In the genomic region with DNA sequence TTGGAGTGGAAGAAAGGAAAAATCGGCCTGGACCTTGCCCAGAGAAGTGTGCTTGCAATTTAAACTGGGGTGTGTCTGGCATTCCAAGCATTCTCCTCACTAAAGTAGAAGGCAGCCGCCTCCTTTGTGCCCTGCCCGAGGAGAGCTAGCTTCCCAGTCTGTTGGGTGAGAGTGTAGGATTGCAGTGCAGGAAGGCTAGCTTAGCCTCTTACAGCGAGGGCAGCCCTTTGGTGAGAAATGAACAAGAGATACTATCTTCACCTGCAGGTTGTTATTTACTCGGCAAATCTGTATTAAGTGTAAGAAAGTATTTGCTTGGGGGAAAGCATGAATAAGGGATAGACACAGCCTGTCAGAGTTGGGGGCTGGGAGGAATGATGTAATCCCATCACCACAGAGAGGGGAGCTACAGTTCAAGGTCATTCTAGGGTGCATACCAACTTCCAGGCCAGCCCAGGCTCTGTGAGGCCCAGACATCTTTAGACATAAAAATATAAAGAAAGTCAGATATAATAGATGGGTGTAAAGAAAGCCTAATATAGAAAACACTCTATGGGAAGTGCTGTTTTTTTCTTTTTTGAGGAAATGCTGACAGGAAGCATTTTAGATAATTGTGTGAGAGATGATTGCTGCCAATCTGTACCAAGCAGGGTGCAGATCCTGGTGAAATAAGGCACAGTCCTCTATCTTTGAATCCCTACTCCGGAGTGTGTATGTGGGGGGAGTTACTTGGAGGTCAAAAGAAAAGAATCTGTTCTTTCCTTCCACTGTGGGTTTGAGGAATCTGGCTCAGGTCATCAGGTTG, we compare ENCODE assay signal across 8 mouse cellular contexts. TPM values are rescaled to one million over a fixed set of nuclear protein-coding genes. Genes with fewer than 3 reads are reported as not detected.
A peak's percentile ranks its signal among the peaks of the same experiment; 100 is the strongest.
DNase-seq lines count a peak whose midpoint lies in the region; ATAC-seq and TF ChIP-seq lines count a peak whose summit lies in the region.

No protein-coding gene starts in this region.

- WGBS in heart, embryonic 15.5 days = 21% methylated on average over 6 of the region's 6 CpGs
- 22% methylated on average over 6 of the region's 6 CpGs for WGBS in stomach, embryonic 15.5 days

- peak; percentile 17 to 59 for DNase-seq in adrenal gland, adult (ENCODE audit: inconsistent age in 2 of 2, low spot score in 1 of 2)
- no peak for DNase-seq in adrenal gland, postnatal 25 days
- DNase-seq in MEL (ENCODE audit: low read depth, low spot score) (peak; percentile 49), liver (peak; percentile 9)
- no peak for DNase-seq in c-Kit-positive CD71-positive TER-119-positive erythroid progenitor cells, embryonic 14.5 days (ENCODE audit: low spot score)
- DNase-seq in left cerebral cortex, postnatal 14 days (ENCODE audit: low spot score in 2 of 2) = no peak

- no peak for ATAC-seq in heart, embryonic 15.5 days (replicated peaks; ENCODE audit: insufficient number of reproducible peaks, insufficient read depth, low FRiP score, low read depth)
- peak; percentile 12; the same call in 1 of the 2 replicates for ATAC-seq in stomach, embryonic 15.5 days (ENCODE audit: insufficient read depth, low FRiP score, low read depth)

- TF ChIP-seq POLR2A in MEL (IDR thresholded peaks at IDR 0.05; ENCODE audit: control insufficient read depth in 1 of 2, insufficient read depth in 1 of 2, low read depth in 1 of 2, low read length in 2 of 2, poor library complexity in 1 of 2) = no peak

- H3K27me3 ChIP-seq in MEL (ENCODE audit: control insufficient read depth in 1 of 2, insufficient read depth in 2 of 2, low read length in 2 of 2) = no peaks in the 10 kb centered on the region
- H3K27me3 ChIP-seq in heart, embryonic 15.5 days = no peaks in the 10 kb centered on the region
- no peaks in the 10 kb centered on the region for H3K27me3 ChIP-seq in stomach, embryonic 15.5 days (replicated peaks)

- H3K27ac ChIP-seq in MEL (ENCODE audit: control insufficient read depth, low read depth, low read length) = no peak overlapping the region; the same call in 1 of the 2 replicates
- H3K27ac ChIP-seq in heart, embryonic 15.5 days = peak overlapping the region; percentile 83
- H3K27ac ChIP-seq in stomach, embryonic 15.5 days = peak overlapping the region; percentile 80

- no peak overlapping the region for H3K4me3 ChIP-seq in MEL (ENCODE audit: control insufficient read depth in 1 of 2, insufficient read depth in 1 of 2, low read depth in 2 of 2, low read length in 2 of 2)
- H3K4me3 ChIP-seq in heart, embryonic 15.5 days = no peak overlapping the region
- H3K4me3 ChIP-seq in stomach, embryonic 15.5 days (replicated peaks) = no peak overlapping the region

- no peak for TF ChIP-seq RAD21 in MEL (IDR thresholded peaks at IDR 0.05; ENCODE audit: low read depth, low read length)

- H3K36me3 ChIP-seq in MEL (ENCODE audit: control insufficient read depth in 1 of 2, insufficient read depth in 2 of 2, low read length in 2 of 2) = peaks cover 0 to 27% of the 10 kb centered on the region in 2 experiments; a peak in 3 of 4 replicates
- 0 out of 2 replicates have a peak, but pooled peaks cover under 1% of the 10 kb centered on the region for H3K36me3 ChIP-seq in heart, embryonic 15.5 days
- no peaks in the 10 kb centered on the region for H3K36me3 ChIP-seq in stomach, embryonic 15.5 days

- peak overlapping the region; percentile 5; the same call in 1 of the 2 replicates for H3K4me2 ChIP-seq in heart, embryonic 15.5 days
- H3K4me2 ChIP-seq in stomach, embryonic 15.5 days = no peak overlapping the region

- H3K9ac ChIP-seq in MEL (ENCODE audit: control insufficient read depth, low read depth, low read length, poor library complexity, severe bottlenecking) = peak overlapping the region; percentile 25
- no peak overlapping the region for H3K9ac ChIP-seq in heart, embryonic 15.5 days
- H3K9ac ChIP-seq in stomach, embryonic 15.5 days = no peak overlapping the region

- peak; percentile 83 for TF ChIP-seq EP300 in MEL (IDR thresholded peaks at IDR 0.05; ENCODE audit: low read depth in 1 of 2, low read length in 2 of 2)

- TF ChIP-seq CTCF in MEL (IDR thresholded peaks at IDR 0.05 in 2 of 3, conservative IDR thresholded peaks at IDR 0.05 in 1 of 3; ENCODE audit: control insufficient read depth in 1 of 3, insufficient read depth in 1 of 3, low read depth in 2 of 3, low read length in 3 of 3, poor library complexity in 1 of 3, severe bottlenecking in 1 of 3) = no peak

- peaks cover 23% of the 10 kb centered on the region for H3K79me2 ChIP-seq in MEL (ENCODE audit: control insufficient read depth, insufficient read depth, low read length, poor library complexity)

- intact Hi-C loops in left cerebral cortex, postnatal 14 days (cut with DNase I) = no loop called here

- peaks cover 9 to 21% of the 10 kb centered on the region in 2 experiments for H3K4me1 ChIP-seq in MEL (ENCODE audit: control insufficient read depth in 1 of 2, insufficient read depth in 2 of 2, low read length in 2 of 2)
- peaks cover 27% of the 10 kb centered on the region for H3K4me1 ChIP-seq in heart, embryonic 15.5 days (replicated peaks)
- 0 out of 2 replicates have a peak, but pooled peaks cover 4% of the 10 kb centered on the region for H3K4me1 ChIP-seq in stomach, embryonic 15.5 days

- H3K9me3 ChIP-seq in MEL (replicated peaks; ENCODE audit: insufficient read depth, low read length) = no peaks in the 10 kb centered on the region
- no peaks in the 10 kb centered on the region for H3K9me3 ChIP-seq in heart, embryonic 15.5 days (replicated peaks)
- H3K9me3 ChIP-seq in stomach, embryonic 15.5 days = no peaks in the 10 kb centered on the region

TF ChIP-seq in MEL, 35 proteins besides CTCF, POLR2A, EP300 and RAD21 (continues in another document):
- TF ChIP-seq MAFK (IDR thresholded peaks at IDR 0.05; ENCODE audit: borderline replicate concordance, low read depth, low read length) = peak; percentile 55; the same call in 1 of the 2 replicates
- no peak for TF ChIP-seq CHD2 (IDR thresholded peaks at IDR 0.05; ENCODE audit: low read length)
- no peak for TF ChIP-seq JUND (IDR thresholded peaks at IDR 0.05; ENCODE audit: low read depth, low read length)
- TF ChIP-seq ELF1 (IDR thresholded peaks at IDR 0.05; ENCODE audit: low read depth, low read length) = no peak
- TF ChIP-seq MAZ (IDR thresholded peaks at IDR 0.05; ENCODE audit: low read depth, low read length) = no peak
- TF ChIP-seq USF2 (IDR thresholded peaks at IDR 0.05; ENCODE audit: borderline replicate concordance in 1 of 2, insufficient read depth in 1 of 2, low read depth in 1 of 2, low read length in 2 of 2) = no peak
- TF ChIP-seq ZNF384 (IDR thresholded peaks at IDR 0.05; ENCODE audit: low read depth, low read length) = peak; percentile 87
- TF ChIP-seq BHLHE40 (IDR thresholded peaks at IDR 0.05; ENCODE audit: borderline replicate concordance, low read depth, low read length) = no peak
- peak; percentile 57 for TF ChIP-seq ETS1 (IDR thresholded peaks at IDR 0.05; ENCODE audit: low read depth, low read length)
- no peak for TF ChIP-seq GABPA (IDR thresholded peaks at IDR 0.05; ENCODE audit: low read depth, low read length)
- no peak for TF ChIP-seq MAX (IDR thresholded peaks at IDR 0.05; ENCODE audit: low read length)
- TF ChIP-seq MYC (IDR thresholded peaks at IDR 0.05; ENCODE audit: low read depth, low read length) = no peak
- no peak for TF ChIP-seq KAT2A (conservative IDR thresholded peaks at IDR 0.05; ENCODE audit: low read depth, low read length)
- TF ChIP-seq E2F4 (IDR thresholded peaks at IDR 0.05; ENCODE audit: borderline replicate concordance, low read depth, low read length) = no peak
- no peak for TF ChIP-seq TBP (IDR thresholded peaks at IDR 0.05; ENCODE audit: low read depth, low read length)
- peak; percentile 60; the same call in 1 of the 2 replicates for TF ChIP-seq TCF12 (IDR thresholded peaks at IDR 0.05; ENCODE audit: low read depth, low read length)
- TF ChIP-seq GATA1 (IDR thresholded peaks at IDR 0.05; ENCODE audit: low read depth, low read length) = peak; percentile 85
- no peak for TF ChIP-seq NRF1 (IDR thresholded peaks at IDR 0.05; ENCODE audit: insufficient read depth, low read depth, low read length, poor library complexity, severe bottlenecking)
- no peak for TF ChIP-seq SMC3 (IDR thresholded peaks at IDR 0.05; ENCODE audit: low read depth, low read length)
- peak; percentile 85 for TF ChIP-seq RCOR1 (IDR thresholded peaks at IDR 0.05; ENCODE audit: low read depth, low read length)
- TF ChIP-seq HCFC1 (IDR thresholded peaks at IDR 0.05; ENCODE audit: low read depth, low read length) = no peak
- TF ChIP-seq CHD1 (IDR thresholded peaks at IDR 0.05; ENCODE audit: low read depth, low read length) = no peak
- TF ChIP-seq POLR2AphosphoS2 (IDR thresholded peaks at IDR 0.05; ENCODE audit: low read length) = no peak
- no peak for TF ChIP-seq USF1 (IDR thresholded peaks at IDR 0.05; ENCODE audit: low read depth, low read length)
- TF ChIP-seq TAL1 (IDR thresholded peaks at IDR 0.05; ENCODE audit: low read length) = peak; percentile 39
- no peak for TF ChIP-seq MYB (IDR thresholded peaks at IDR 0.05; ENCODE audit: low read depth, low read length)
- no peak for TF ChIP-seq POLR2AphosphoS5 (IDR thresholded peaks at IDR 0.05; ENCODE audit: borderline replicate concordance, low read depth, low read length)
- TF ChIP-seq ZKSCAN1 (IDR thresholded peaks at IDR 0.05; ENCODE audit: low read depth, low read length) = no peak
- TF ChIP-seq ZC3H11A (IDR thresholded peaks at IDR 0.05; ENCODE audit: low read depth, low read length) = no peak

RNA-seq across cellular contexts. Expression of a gene that starts 1.6 kb away (rescaled TPM):
- 8.7 and 16.0 TPM in 2 replicates for total RNA-seq in adrenal gland, postnatal 25 days (2021)
- total RNA-seq in MEL (2012; rRNA removed) = 22.6 and 29.9 TPM in 2 replicates
- 10 to 100 TPM; 31.5 to 48.5 TPM for polyA plus RNA-seq in MEL (2012; ENCODE audit: insufficient read depth in 1 of 2, insufficient read length in 2 of 2, low read depth in 1 of 2, low replicate concordance in 2 of 2, missing spikeins in 1 of 2)
- polyA plus RNA-seq in heart, embryonic 15.5 days (2015; fragmentation: Nextera tagmentation; extraction: Ambion mirVana) = 38.0 and 40.5 TPM in 2 replicates
- 43.5 and 46.2 TPM in 2 replicates for polyA plus RNA-seq in stomach, embryonic 15.5 days (2015; fragmentation: Nextera tagmentation; extraction: Ambion mirVana)
- 1 to 10 TPM; 1.1 to 1.4 TPM for total RNA-seq in left cerebral cortex, postnatal 14 days (2021)

RNA-seq across cellular contexts. Expression of a gene that starts 27.5 kb away (rescaled TPM):
- 151 and 228 TPM in 2 replicates for total RNA-seq in adrenal gland, postnatal 25 days (2021)
- 8.2 and 9.7 TPM in 2 replicates for total RNA-seq in MEL (2012; rRNA removed)
- polyA plus RNA-seq in MEL (2012; ENCODE audit: insufficient read depth in 1 of 2, insufficient read length in 2 of 2, low read depth in 1 of 2, low replicate concordance in 2 of 2, missing spikeins in 1 of 2) = 1 to 10 TPM in 1 of 2 experiments, not detected in 1; 9.3 TPM
- 18.4 and 23.3 TPM in 2 replicates for polyA plus RNA-seq in heart, embryonic 15.5 days (2015; fragmentation: Nextera tagmentation; extraction: Ambion mirVana)
- polyA plus RNA-seq in stomach, embryonic 15.5 days (2015; fragmentation: Nextera tagmentation; extraction: Ambion mirVana) = 8.3 and 9.4 TPM in 2 replicates
- 100 to 1,000 TPM; 119 to 121 TPM for total RNA-seq in left cerebral cortex, postnatal 14 days (2021)

Comparison
In these comparisons a context has a peak if more than half of its experiments do, and no peak if none do; other contexts are left out.
1. DNase-seq: peak in adrenal gland, adult (2 of 2), MEL (single experiment) and liver (single experiment); none in adrenal gland, postnatal 25 days (single experiment), c-Kit-positive CD71-positive TER-119-positive erythroid progenitor cells, embryonic 14.5 days (single experiment) and left cerebral cortex, postnatal 14 days (0 of 2).
2. RNA of a gene that starts 27.5 kb away (total RNA-seq): 151 to 228 TPM in adrenal gland, postnatal 25 days and 119 to 121 TPM in left cerebral cortex, postnatal 14 days; 8.2 to 9.7 TPM in MEL; every median in the first group is over 10 times any median in the second.